Mouse (Mus musculus) C2C12 (cell line): ENCODE measurements around the gene Vps45.

Experiments
- CTCF ChIP-seq: IDR thresholded peaks from one replicate; pipeline ENCODE4 v1.5.1; 2011; ENCODE audit not compliant: control insufficient read depth, insufficient read depth, insufficient read length
- MAX ChIP-seq: IDR thresholded peaks from one replicate; pipeline ENCODE4 v1.6.1; 2011; ENCODE audit warnings: mild to moderate bottlenecking, control low read depth
- MYOD1 ChIP-seq: IDR thresholded peaks from one replicate; pipeline ENCODE4 v1.6.1; 2011; ENCODE audit warnings: low read depth; ENCODE audit not compliant: control insufficient read depth, insufficient read length

DNA sequence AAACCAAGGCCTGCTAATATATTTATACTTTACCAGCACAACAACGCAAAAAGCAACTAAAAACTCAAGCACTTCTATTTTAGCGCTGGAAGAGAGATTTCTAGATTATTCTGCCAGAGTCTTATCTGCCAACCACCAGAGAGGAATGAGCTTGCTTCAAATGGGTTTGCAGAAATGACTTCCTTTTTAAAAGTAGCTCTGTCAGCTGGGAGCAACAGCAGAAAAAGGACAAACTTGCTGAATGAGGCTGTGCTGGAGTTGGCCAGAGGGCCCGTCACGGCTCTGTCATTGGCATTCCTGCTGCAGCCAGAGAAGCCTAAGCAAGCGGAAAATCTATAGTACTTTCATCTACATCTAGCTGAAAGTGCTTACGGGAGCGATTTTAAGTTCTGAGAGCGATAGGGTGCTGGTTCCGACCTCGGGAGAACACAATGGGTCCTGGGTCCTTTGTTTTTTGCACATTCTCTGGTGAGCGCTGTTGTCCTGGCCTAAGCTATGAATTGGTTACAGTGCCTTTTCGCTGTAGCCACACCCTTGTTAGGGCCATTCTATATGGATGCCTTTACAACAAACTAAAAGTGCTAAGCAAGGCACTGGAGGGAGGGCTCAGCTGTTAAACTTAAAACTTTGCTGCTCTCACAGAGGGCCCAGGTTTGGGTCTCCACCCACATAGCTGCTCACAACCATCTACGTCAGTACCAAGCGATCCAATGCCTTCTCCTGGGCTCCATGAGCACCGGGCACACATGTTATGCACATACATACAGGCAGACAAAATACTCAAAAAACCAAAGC, 24.6 kb upstream of the Vps45 start:
- TF ChIP-seq CTCF, result no peak
- no peak for TF ChIP-seq MYOD1
- no peak for TF ChIP-seq MAX
